Mouse (Mus musculus): ENCODE results near the gene Gm16867. TPM values are rescaled to one million over a fixed set of nuclear protein-coding genes. Genes with fewer than 3 reads are reported as not detected.
"Not testable (repeated sequence)": the region's sequence is repeated elsewhere in the genome, so short reads cannot be mapped to it uniquely, and the experiment has no call there.

The Gm16867 gene
- polyA plus RNA-seq, 2 experiments = 0.45 TPM; not detected in 1

GRCm38 (mm10) chr14:69488001-69488400, 15.2 kb downstream of the Gm16867 start:
- H3K27ac ChIP-seq; DNase-seq (ENCODE audit: low read depth in 3 of 3, low spot score in 3 of 3); H3K4me3 ChIP-seq (ENCODE audit: insufficient read depth in 1 of 2, low read depth in 2 of 2, low read length in 2 of 2); ATAC-seq (ENCODE audit: insufficient read depth); H3K9ac ChIP-seq (replicated peaks); H3K9me3 ChIP-seq (ENCODE audit: control insufficient read depth, low read length); H3K4me1 ChIP-seq (replicated peaks; ENCODE audit: control insufficient read depth in 2 of 2, insufficient read depth in 2 of 2, low read length in 1 of 2); H3K36me3 ChIP-seq (replicated peaks; ENCODE audit: control insufficient read depth, insufficient read depth, low read depth); H3K27me3 ChIP-seq (ENCODE audit: control insufficient read depth, insufficient read depth, low read length); H3K4me2 ChIP-seq (ENCODE audit: low read depth): not testable (repeated sequence)
- no CpG with 5 or more reads among the region's 10 CpGs for WGBS (ENCODE audit: insufficient replicate concordance)

GRCm38 (mm10) chr14:69485466-69486135, 17.6 kb downstream of the Gm16867 start:
- H3K27ac ChIP-seq; H3K27me3 ChIP-seq (ENCODE audit: control insufficient read depth, insufficient read depth, low read length); H3K4me1 ChIP-seq (replicated peaks; ENCODE audit: control insufficient read depth in 2 of 2, insufficient read depth in 2 of 2, low read length in 1 of 2); DNase-seq (ENCODE audit: low read depth in 3 of 3, low spot score in 3 of 3); H3K9ac ChIP-seq (replicated peaks); H3K9me3 ChIP-seq (ENCODE audit: control insufficient read depth, low read length); H3K4me2 ChIP-seq (ENCODE audit: low read depth); H3K4me3 ChIP-seq (ENCODE audit: insufficient read depth in 1 of 2, low read depth in 2 of 2, low read length in 2 of 2); H3K36me3 ChIP-seq (replicated peaks; ENCODE audit: control insufficient read depth, insufficient read depth, low read depth): not testable (repeated sequence)
- peak; percentile 63 for ATAC-seq (ENCODE audit: insufficient read depth)
- no CpG with 5 or more reads among the region's 18 CpGs for WGBS (ENCODE audit: insufficient replicate concordance)

GRCm38 (mm10) chr14:69473941-69474646, 29.1 kb downstream of the Gm16867 start:
- not testable (repeated sequence) for H3K27ac ChIP-seq; H3K4me3 ChIP-seq (ENCODE audit: insufficient read depth in 1 of 2, low read depth in 2 of 2, low read length in 2 of 2); H3K36me3 ChIP-seq (replicated peaks; ENCODE audit: control insufficient read depth, insufficient read depth, low read depth); H3K9ac ChIP-seq (replicated peaks); H3K27me3 ChIP-seq (ENCODE audit: control insufficient read depth, insufficient read depth, low read length); DNase-seq (ENCODE audit: low read depth in 3 of 3, low spot score in 3 of 3); H3K4me1 ChIP-seq (replicated peaks; ENCODE audit: control insufficient read depth in 2 of 2, insufficient read depth in 2 of 2, low read length in 1 of 2); H3K4me2 ChIP-seq (ENCODE audit: low read depth); H3K9me3 ChIP-seq (ENCODE audit: control insufficient read depth, low read length)
- ATAC-seq (ENCODE audit: insufficient read depth) = peak; percentile 22; the same call in 1 of the 2 replicates
- no CpG with 5 or more reads among the region's 11 CpGs for WGBS (ENCODE audit: insufficient replicate concordance)

- 0 out of 2 replicates have a peak, but pooled peaks have one; percentile 12 for ATAC-seq (ENCODE audit: insufficient read depth)
- H3K4me1 ChIP-seq (replicated peaks; ENCODE audit: control insufficient read depth in 2 of 2, insufficient read depth in 2 of 2, low read length in 1 of 2) = not testable (repeated sequence)
- no CpG with 5 or more reads among the region's 2 CpGs for WGBS (ENCODE audit: insufficient replicate concordance)
Observed at GRCm38 (mm10) chr14:69473322-69473721, 29.8 kb downstream of the Gm16867 start.

GRCm38 (mm10) chr14:69470122-69470708, 32.9 kb downstream of the Gm16867 start:
- no CpG with 5 or more reads among the region's 8 CpGs for WGBS (ENCODE audit: insufficient replicate concordance)
- ATAC-seq (ENCODE audit: insufficient read depth); H3K9me3 ChIP-seq (ENCODE audit: control insufficient read depth, low read length); H3K4me3 ChIP-seq (ENCODE audit: insufficient read depth in 1 of 2, low read depth in 2 of 2, low read length in 2 of 2); H3K4me1 ChIP-seq (replicated peaks; ENCODE audit: control insufficient read depth in 2 of 2, insufficient read depth in 2 of 2, low read length in 1 of 2); DNase-seq (ENCODE audit: low read depth in 3 of 3, low spot score in 3 of 3); H3K27ac ChIP-seq; H3K9ac ChIP-seq (replicated peaks); H3K36me3 ChIP-seq (replicated peaks; ENCODE audit: control insufficient read depth, insufficient read depth, low read depth); H3K27me3 ChIP-seq (ENCODE audit: control insufficient read depth, insufficient read depth, low read length); H3K4me2 ChIP-seq (ENCODE audit: low read depth): not testable (repeated sequence)

More at GRCm38 (mm10) chr14:69473322-69473721, 29.8 kb downstream of the Gm16867 start:
- H3K27me3 ChIP-seq (ENCODE audit: control insufficient read depth, insufficient read depth, low read length); H3K9me3 ChIP-seq (ENCODE audit: control insufficient read depth, low read length); H3K27ac ChIP-seq; H3K4me3 ChIP-seq (ENCODE audit: insufficient read depth in 1 of 2, low read depth in 2 of 2, low read length in 2 of 2); H3K4me2 ChIP-seq (ENCODE audit: low read depth); DNase-seq (ENCODE audit: low read depth in 3 of 3, low spot score in 3 of 3); H3K9ac ChIP-seq (replicated peaks); H3K36me3 ChIP-seq (replicated peaks; ENCODE audit: control insufficient read depth, insufficient read depth, low read depth): not testable (repeated sequence)

GRCm38 (mm10) chr14:69467612-69468366, 35.4 kb downstream of the Gm16867 start:
- H3K27me3 ChIP-seq (ENCODE audit: control insufficient read depth, insufficient read depth, low read length); H3K4me2 ChIP-seq (ENCODE audit: low read depth); H3K4me1 ChIP-seq (replicated peaks; ENCODE audit: control insufficient read depth in 2 of 2, insufficient read depth in 2 of 2, low read length in 1 of 2); H3K9me3 ChIP-seq (ENCODE audit: control insufficient read depth, low read length); H3K9ac ChIP-seq (replicated peaks); H3K27ac ChIP-seq; H3K4me3 ChIP-seq (ENCODE audit: insufficient read depth in 1 of 2, low read depth in 2 of 2, low read length in 2 of 2); ATAC-seq (ENCODE audit: insufficient read depth); H3K36me3 ChIP-seq (replicated peaks; ENCODE audit: control insufficient read depth, insufficient read depth, low read depth); DNase-seq (ENCODE audit: low read depth in 3 of 3, low spot score in 3 of 3): not testable (repeated sequence)
- WGBS (ENCODE audit: insufficient replicate concordance) = no CpG with 5 or more reads among the region's 17 CpGs

- H3K4me3 ChIP-seq (ENCODE audit: insufficient read depth in 1 of 2, low read depth in 2 of 2, low read length in 2 of 2); ATAC-seq (ENCODE audit: insufficient read depth); H3K4me1 ChIP-seq (replicated peaks; ENCODE audit: control insufficient read depth in 2 of 2, insufficient read depth in 2 of 2, low read length in 1 of 2); DNase-seq (ENCODE audit: low read depth in 3 of 3, low spot score in 3 of 3); H3K9me3 ChIP-seq (ENCODE audit: control insufficient read depth, low read length); H3K9ac ChIP-seq (replicated peaks); H3K36me3 ChIP-seq (replicated peaks; ENCODE audit: control insufficient read depth, insufficient read depth, low read depth); H3K27me3 ChIP-seq (ENCODE audit: control insufficient read depth, insufficient read depth, low read length); H3K27ac ChIP-seq; H3K4me2 ChIP-seq (ENCODE audit: low read depth): not testable (repeated sequence)
- WGBS (ENCODE audit: insufficient replicate concordance) = no CpG with 5 or more reads among the region's 4 CpGs
Observed at GRCm38 (mm10) chr14:69464465-69464864, 38.7 kb downstream of the Gm16867 start.
